Mouse (Mus musculus) thymus, adult 2 months (tissue): ENCODE measurements around the gene Vmn1r193. TPM values are rescaled to one million over a fixed set of nuclear protein-coding genes. Genes with fewer than 3 reads are reported as not detected.
"Not testable (repeated sequence)": the region's sequence is repeated elsewhere in the genome, so short reads cannot be mapped to it uniquely, and the experiment has no call there.

ENCODE experiments used
- DNase-seq: peaks from one replicate; pipeline ENCODE4 v3.0.0; 2021
- H3K27ac ChIP-seq: fragments of 200-500 bp; 2 replicates; pipeline ENCODE4 v1.5.1; 2012; ENCODE audit warnings: low read length, control low read depth; ENCODE audit not compliant: control insufficient read depth, insufficient read depth
- H3K27me3 ChIP-seq: fragments of 200-500 bp; 2 replicates; pipeline ENCODE4 v1.6.1; 2012; ENCODE audit warnings: mild to moderate bottlenecking, low read length, moderate library complexity, mixed read lengths; ENCODE audit not compliant: control insufficient read depth, insufficient read depth
- H3K36me3 ChIP-seq: fragments of 200-500 bp; 2 replicates; pipeline ENCODE4 v1.6.1; 2012; ENCODE audit warnings: mild to moderate bottlenecking, low read length, moderate library complexity; ENCODE audit not compliant: control insufficient read depth, insufficient read depth
- H3K4me1 ChIP-seq: fragments of 200-500 bp; replicated peaks from 2 replicates; pipeline ENCODE4 v1.6.1; 2012; ENCODE audit warnings: low read length; ENCODE audit not compliant: control insufficient read depth, insufficient read depth
- H3K4me3 ChIP-seq: fragments of 200-500 bp; 2 replicates; pipeline ENCODE4 v1.5.1; 2012; ENCODE audit warnings: mild to moderate bottlenecking, low read length, control low read depth, moderate library complexity; ENCODE audit not compliant: control insufficient read depth, insufficient read depth
- CTCF ChIP-seq: fragments of 200-500 bp; IDR thresholded peaks from 2 replicates; pipeline ENCODE4 v1.5.1; 2012; ENCODE audit warnings: mild to moderate bottlenecking, control low read depth, low read length, moderate library complexity, borderline replicate concordance; ENCODE audit not compliant: control insufficient read depth, poor library complexity, insufficient read depth; ENCODE audit errors: extremely low read depth
- POLR2A ChIP-seq: fragments of 200-500 bp; IDR thresholded peaks from 2 replicates; pipeline ENCODE4 v1.6.1; 2012; ENCODE audit warnings: mild to moderate bottlenecking, low read length, control low read depth, moderate library complexity; ENCODE audit not compliant: control insufficient read depth, poor library complexity, insufficient read depth; ENCODE audit errors: extremely low read depth
- WGBS: fragments of 180-500 bp; shearing (Covaris S2); methylation state at CpG from one replicate; pipeline ENCODE4 v1.1.7; 2018; 5-methylcytosine and 5-hydroxymethylcytosine counted together
- polyA plus RNA-seq: library from polyadenylated mRNA; depleted of rRNA; stranded (reverse); fragments of >200 nt; gene quantifications from 2 replicates; pipeline ENCODE4 v1.2.3, GENCODE M21; 2012; rRNA removed

Vmn1r193 gene
- polyA plus RNA-seq, result not detected in 2 replicates

- DNase-seq, H3K27me3 ChIP-seq, H3K4me3 ChIP-seq, H3K27ac ChIP-seq, H3K36me3 ChIP-seq, H3K4me1 ChIP-seq: not testable (repeated sequence)
- WGBS, result 62% methylated on average over 1 of the region's 1 CpGs
Measured at GRCm38 (mm10) chr13:22223060-22223459, at the start of gene Vmn1r193. Vmn1r193 (minus strand) TSS chr13:22223160.

- WGBS, result 40% methylated on average over 2 of the region's 2 CpGs
- DNase-seq, result no peak
- H3K4me3 ChIP-seq, result no peak overlapping the region
- no peak overlapping the region for H3K27ac ChIP-seq
- no peaks in the 10 kb centered on the region for H3K4me1 ChIP-seq
- H3K27me3 ChIP-seq, result no peaks in the 10 kb centered on the region
- no peaks in the 10 kb centered on the region for H3K36me3 ChIP-seq
- TF ChIP-seq CTCF, result no peak
- TF ChIP-seq POLR2A, result no peak
Measured at GRCm38 (mm10) chr13:22271721-22272120, 48.8 kb upstream of the Vmn1r193 start.

- not testable (repeated sequence) for H3K4me3 ChIP-seq, H3K27me3 ChIP-seq, H3K4me1 ChIP-seq, DNase-seq, H3K27ac ChIP-seq, H3K36me3 ChIP-seq
- WGBS, result 98% methylated on average over 1 of the region's 1 CpGs
Measured at GRCm38 (mm10) chr13:22270222-22270621, 47.3 kb upstream of the Vmn1r193 start, which contains the start of gene Vmn1r195. Vmn1r195 (plus strand) TSS chr13:22270522.

- DNase-seq, result no peak
- Histone ChIP-seq H3K36me3 (no peaks in the 10 kb centered on the region), H3K4me1 (no peaks in the 10 kb centered on the region), H3K27me3 (no peaks in the 10 kb centered on the region), H3K4me3 (no peak within 1 kb of the TSS), H3K27ac (no peak within 1 kb of the TSS)
- TF ChIP-seq POLR2A (no peak), CTCF (no peak)
- 48% methylated on average over 1 of the region's 1 CpGs for WGBS
Measured at GRCm38 (mm10) chr13:22243915-22244314, 21.0 kb upstream of the Vmn1r193 start, which contains the start of gene Vmn1r194. Vmn1r194 (plus strand) TSS chr13:22244215.

GRCm38 (mm10) chr13:22192756-22193155 lies 30.2 kb downstream of the Vmn1r193 start:
- not testable (repeated sequence) for H3K4me3 ChIP-seq, H3K36me3 ChIP-seq, H3K27me3 ChIP-seq, DNase-seq, H3K27ac ChIP-seq, H3K4me1 ChIP-seq
- 87% methylated on average over 3 of the region's 3 CpGs for WGBS

GRCm38 (mm10) chr13:22191041-22191440 lies 31.9 kb downstream of the Vmn1r193 start, which contains the start of gene Vmn1r192:
Vmn1r192 (minus strand) TSS chr13:22191141.
- no peak within 1 kb of the TSS for H3K4me3 ChIP-seq
- H3K27me3 ChIP-seq, result no peaks in the 10 kb centered on the region
- H3K4me1 ChIP-seq, result no peaks in the 10 kb centered on the region
- H3K27ac ChIP-seq, result no peak within 1 kb of the TSS
- no peak for DNase-seq
- H3K36me3 ChIP-seq, result no peaks in the 10 kb centered on the region
- no peak for TF ChIP-seq CTCF
- no peak for TF ChIP-seq POLR2A

GRCm38 (mm10) chr13:22190385-22190784 lies 32.6 kb downstream of the Vmn1r193 start:
- no peak for TF ChIP-seq CTCF
- TF ChIP-seq POLR2A, result no peak
- no peak for DNase-seq
- H3K27ac ChIP-seq, result no peak overlapping the region
- H3K27me3 ChIP-seq, result no peaks in the 10 kb centered on the region
- no peaks in the 10 kb centered on the region for H3K4me1 ChIP-seq
- H3K36me3 ChIP-seq, result no peaks in the 10 kb centered on the region
- 92% methylated on average over 2 of the region's 2 CpGs for WGBS
- no peak overlapping the region for H3K4me3 ChIP-seq

- Histone ChIP-seq H3K27ac (no peak overlapping the region), H3K27me3 (no peaks in the 10 kb centered on the region), H3K36me3 (no peaks in the 10 kb centered on the region), H3K4me1 (no peaks in the 10 kb centered on the region), H3K4me3 (no peak overlapping the region)
- no peak for DNase-seq
- TF ChIP-seq CTCF, result no peak
- TF ChIP-seq POLR2A, result no peak
- 89% methylated on average over 2 of the region's 2 CpGs for WGBS
Measured at GRCm38 (mm10) chr13:22189313-22189712, 33.6 kb downstream of the Vmn1r193 start.
